Mouse (Mus musculus) intestine, embryonic 16.5 days (tissue): ENCODE measurements around the gene Iglon5. TPM values are rescaled to one million over a fixed set of nuclear protein-coding genes. Genes with fewer than 3 reads are reported as not detected.

ENCODE experiments used
- ATAC-seq: fragments of 200-750 bp; cut with Nextera tagmentation; 2 replicates; pipeline ENCODE4 v1.8.0; 2017; ENCODE audit warnings: moderate TSS enrichment, moderate library complexity
- H3K27ac ChIP-seq: fragments of 300-500 bp; sonication (generic); 2 replicates; pipeline ENCODE4 v1.5.1; 2014; ENCODE audit warnings: mild to moderate bottlenecking, low read length
- H3K27me3 ChIP-seq: fragments of 300-500 bp; sonication (generic); replicated peaks from 2 replicates; pipeline ENCODE4 v1.6.1; 2014; ENCODE audit warnings: low read length, control low read depth, mixed read lengths; ENCODE audit not compliant: control insufficient read depth, insufficient read depth
- H3K36me3 ChIP-seq: fragments of 300-500 bp; sonication (generic); 2 replicates; pipeline ENCODE4 v1.6.1; 2014; ENCODE audit warnings: low read length, control low read depth; ENCODE audit not compliant: control insufficient read depth, insufficient read depth
- H3K4me1 ChIP-seq: fragments of 300-500 bp; sonication (generic); 2 replicates; pipeline ENCODE4 v1.6.1; 2014; ENCODE audit warnings: low read length, control low read depth, mixed read lengths; ENCODE audit not compliant: control insufficient read depth, insufficient read depth
- H3K4me2 ChIP-seq: fragments of 300-500 bp; sonication (generic); 2 replicates; pipeline ENCODE4 v1.6.1; 2014; ENCODE audit warnings: low read depth, low read length, control low read depth
- H3K4me3 ChIP-seq: fragments of 300-500 bp; sonication (generic); 2 replicates; pipeline ENCODE4 v1.5.1; 2014; ENCODE audit warnings: mild to moderate bottlenecking, low read length
- H3K9ac ChIP-seq: fragments of 300-500 bp; sonication (generic); 2 replicates; pipeline ENCODE4 v1.6.1; 2014; ENCODE audit warnings: low read depth, low read length
- H3K9me3 ChIP-seq: fragments of 300-500 bp; sonication (generic); 2 replicates; pipeline ENCODE4 v1.6.1; 2016; ENCODE audit warnings: low read length, control low read depth; ENCODE audit not compliant: control insufficient read depth
- WGBS: fragments of 180-500 bp; shearing (Covaris S2); extraction: QIAGEN DNeasy Blood & Tissue Kit; methylation state at CpG from one replicate; pipeline ENCODE4 v1.1.7; 2014; 5-methylcytosine and 5-hydroxymethylcytosine counted together
- polyA plus RNA-seq: library from polyadenylated mRNA; unstranded; fragments of >200 nt; fragmentation: Nextera tagmentation; extraction: Ambion mirVana; gene quantifications from 2 replicates; pipeline ENCODE4 v1.2.1, GENCODE M21; 2015

The Iglon5 gene
- 0.33 and 0.38 TPM in 2 replicates for polyA plus RNA-seq

DNA sequence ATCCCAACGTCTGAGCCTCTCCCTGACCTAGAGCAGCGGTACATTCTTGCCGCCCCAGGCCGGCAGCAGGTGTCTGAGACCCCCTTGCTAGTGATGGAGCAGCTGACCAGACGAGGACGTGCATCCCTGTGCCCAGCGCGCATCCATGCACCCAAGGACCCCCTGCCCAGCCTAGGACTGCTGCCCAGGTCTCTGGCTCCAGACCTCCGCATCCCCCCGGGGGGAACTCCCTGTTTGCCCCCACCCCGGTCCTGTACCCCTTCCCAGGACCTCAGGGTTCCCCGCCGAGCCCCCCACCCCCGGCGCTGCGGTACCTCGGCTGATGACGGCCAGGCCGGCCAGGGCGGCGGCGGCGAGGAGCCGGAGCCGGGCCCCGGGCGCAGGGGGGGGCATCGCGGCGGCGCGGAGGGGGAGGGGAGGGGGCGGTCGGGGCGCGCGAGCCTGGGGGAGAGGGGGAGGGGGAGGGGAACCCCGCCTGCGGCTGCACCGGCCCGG, at the start of gene Iglon5:
Gene Iglon5 (minus strand): TSS at position 445 of the 495 bp plus-strand sequence.
- 0 out of 2 replicates have a peak, but pooled peaks cover 2% of the 10 kb centered on the region for H3K4me1 ChIP-seq
- peaks cover 4% of the 10 kb centered on the region for H3K27me3 ChIP-seq
- H3K36me3 ChIP-seq, result no peaks in the 10 kb centered on the region
- ATAC-seq, result peak; percentile 57; the same call in 1 of the 2 replicates
- H3K9me3 ChIP-seq, result no peaks in the 10 kb centered on the region
- under 1% methylated on average over 16 of the region's 41 CpGs for WGBS
- peak within 1 kb of the TSS; percentile 46 for H3K4me3 ChIP-seq
- H3K9ac ChIP-seq, result peak within 1 kb of the TSS; percentile 61
- no peak within 1 kb of the TSS for H3K27ac ChIP-seq
- H3K4me2 ChIP-seq, result peak within 1 kb of the TSS; percentile 65

DNA sequence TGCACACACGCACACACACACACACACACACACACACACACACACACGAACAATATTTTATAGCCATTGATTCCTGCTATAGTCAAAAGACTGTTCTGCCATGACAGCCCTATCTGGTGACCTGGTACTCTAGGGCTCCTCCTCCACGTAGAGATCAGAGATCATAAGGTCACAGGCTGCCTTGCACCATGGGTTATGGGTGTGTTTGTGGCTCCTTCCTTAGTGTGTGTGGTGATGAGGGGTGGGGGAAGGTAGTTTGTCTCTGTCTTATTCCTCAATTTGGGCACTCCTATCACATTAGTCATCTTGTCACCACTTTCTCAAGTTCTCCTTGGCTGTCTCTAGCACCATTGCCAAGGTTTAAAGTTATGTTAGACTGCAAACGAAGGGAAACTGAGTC, 48.6 kb upstream of the Iglon5 start:
- H3K4me2 ChIP-seq, result no peak overlapping the region
- H3K9me3 ChIP-seq, result no peaks in the 10 kb centered on the region
- no peak overlapping the region for H3K4me3 ChIP-seq
- H3K27me3 ChIP-seq, result no peaks in the 10 kb centered on the region
- H3K36me3 ChIP-seq, result no peaks in the 10 kb centered on the region
- no peaks in the 10 kb centered on the region for H3K4me1 ChIP-seq
- 76% methylated on average over 4 of the region's 4 CpGs for WGBS
- no peak overlapping the region for H3K27ac ChIP-seq
- ATAC-seq, result no peak
- H3K9ac ChIP-seq, result no peak overlapping the region

DNA sequence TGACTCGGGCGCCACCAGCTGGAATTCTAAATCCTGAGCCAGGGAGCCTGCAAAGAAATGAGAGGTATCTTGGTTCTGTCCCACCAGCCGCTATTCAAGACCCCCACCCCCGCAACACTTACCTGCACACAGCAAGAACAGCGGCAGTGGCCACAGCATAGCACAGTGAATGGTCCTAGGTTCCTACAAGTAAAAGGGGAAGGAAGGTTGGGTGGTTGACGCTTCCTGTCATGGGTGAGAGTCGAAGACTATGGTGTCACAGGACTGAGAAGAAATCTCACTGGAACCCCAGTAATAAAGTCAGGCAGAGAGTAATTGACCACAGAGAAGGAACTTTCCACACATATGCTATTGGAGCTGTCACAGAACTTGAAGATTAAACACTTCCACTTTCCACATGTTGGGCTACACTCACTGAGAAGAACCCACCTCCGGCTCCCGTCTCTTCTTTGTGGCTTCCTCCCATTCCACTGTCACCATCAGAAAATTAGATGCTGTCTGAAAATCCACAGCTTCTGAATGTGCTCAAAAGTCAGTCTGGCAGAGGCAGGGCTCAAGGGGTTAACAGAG, 43.1 kb upstream of the Iglon5 start:
- Histone ChIP-seq H3K27me3 (no peaks in the 10 kb centered on the region), H3K27ac (no peak overlapping the region), H3K4me3 (no peak overlapping the region), H3K9ac (no peak overlapping the region), H3K4me2 (no peak overlapping the region), H3K9me3 (no peaks in the 10 kb centered on the region), H3K36me3 (no peaks in the 10 kb centered on the region), H3K4me1 (no peaks in the 10 kb centered on the region)
- WGBS, result 82% methylated on average over 9 of the region's 9 CpGs
- ATAC-seq, result no peak

DNA sequence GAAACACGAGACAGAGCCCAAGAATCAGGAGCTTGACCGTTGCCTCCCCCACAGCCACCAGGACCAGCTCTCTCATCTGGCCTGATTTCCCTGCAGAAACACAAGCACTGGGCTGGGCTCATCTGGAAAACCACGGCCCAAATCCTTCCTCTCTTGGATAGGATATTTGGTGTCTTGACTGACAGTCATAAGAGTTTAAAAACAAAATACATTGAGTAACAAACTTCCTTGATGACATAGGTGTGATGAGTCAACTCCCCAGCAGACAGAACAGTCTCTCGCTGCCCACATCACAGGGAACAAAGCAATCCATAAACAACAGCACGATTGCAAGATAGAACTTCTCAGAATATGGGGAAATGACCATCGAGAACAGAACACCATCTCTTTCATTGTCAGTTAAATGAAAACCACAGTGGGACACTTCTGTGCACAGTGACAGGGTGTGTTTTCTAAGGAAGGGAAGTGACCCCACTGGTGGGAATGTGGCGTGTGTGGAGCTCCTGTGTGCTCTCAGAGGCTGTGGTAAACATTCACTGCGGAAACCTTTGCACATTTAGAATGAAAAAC, 40.4 kb upstream of the Iglon5 start:
- Histone ChIP-seq H3K4me2 (no peak overlapping the region), H3K4me3 (no peak overlapping the region), H3K27me3 (no peaks in the 10 kb centered on the region), H3K36me3 (no peaks in the 10 kb centered on the region), H3K27ac (no peak overlapping the region), H3K9me3 (no peaks in the 10 kb centered on the region), H3K4me1 (no peaks in the 10 kb centered on the region), H3K9ac (no peak overlapping the region)
- no peak for ATAC-seq
- 68% methylated on average over 8 of the region's 8 CpGs for WGBS

DNA sequence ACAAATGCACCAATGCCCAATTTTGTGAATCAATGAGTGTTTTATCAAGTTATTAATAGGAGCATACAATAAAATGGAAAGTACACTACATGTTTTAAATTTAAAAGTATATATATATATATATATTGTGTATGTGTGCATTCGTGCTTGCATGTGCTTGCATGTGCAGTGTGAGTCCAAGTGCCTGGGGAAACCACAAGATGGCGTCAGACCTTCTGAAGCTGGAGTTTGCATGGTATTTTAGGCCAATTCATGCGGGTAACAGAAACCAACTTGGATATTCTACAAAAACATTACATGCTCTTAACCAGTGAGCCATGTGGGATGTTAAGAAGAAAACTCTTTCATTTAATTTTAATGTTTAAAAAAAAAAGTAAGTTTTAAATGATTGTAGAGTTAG, 35.4 kb upstream of the Iglon5 start:
- Histone ChIP-seq H3K9ac (no peak overlapping the region), H3K27me3 (no peaks in the 10 kb centered on the region), H3K4me1 (no peaks in the 10 kb centered on the region), H3K4me2 (no peak overlapping the region), H3K27ac (no peak overlapping the region), H3K36me3 (no peaks in the 10 kb centered on the region), H3K4me3 (no peak overlapping the region), H3K9me3 (no peaks in the 10 kb centered on the region)
- ATAC-seq, result no peak
- WGBS, result 57% methylated on average over 3 of the region's 3 CpGs

DNA sequence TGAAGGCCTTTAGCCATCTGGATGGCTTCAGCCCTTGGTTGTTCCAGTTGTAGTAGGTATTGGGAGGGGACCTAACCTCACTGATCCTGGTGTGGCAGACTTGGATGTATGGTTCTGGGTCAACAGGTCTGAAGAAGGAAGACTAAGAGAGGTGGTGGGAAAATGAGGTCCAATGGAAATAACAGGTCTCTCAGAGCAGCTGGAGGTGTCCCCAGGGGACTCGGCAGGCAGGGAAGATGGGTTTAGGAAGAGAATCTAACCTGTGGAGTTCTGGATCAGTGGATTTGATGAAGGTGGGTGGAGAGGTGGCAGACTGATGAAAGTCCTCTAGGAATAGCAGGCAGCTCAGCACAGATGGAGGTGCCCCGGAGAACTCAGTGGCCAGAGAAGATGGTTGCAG, 32.9 kb upstream of the Iglon5 start:
- Histone ChIP-seq H3K4me3 (no peak overlapping the region), H3K27me3 (no peaks in the 10 kb centered on the region), H3K4me1 (no peaks in the 10 kb centered on the region), H3K9ac (no peak overlapping the region), H3K4me2 (no peak overlapping the region), H3K36me3 (no peaks in the 10 kb centered on the region), H3K27ac (no peak overlapping the region), H3K9me3 (no peaks in the 10 kb centered on the region)
- no peak for ATAC-seq
- 86% methylated on average over 2 of the region's 2 CpGs for WGBS

DNA sequence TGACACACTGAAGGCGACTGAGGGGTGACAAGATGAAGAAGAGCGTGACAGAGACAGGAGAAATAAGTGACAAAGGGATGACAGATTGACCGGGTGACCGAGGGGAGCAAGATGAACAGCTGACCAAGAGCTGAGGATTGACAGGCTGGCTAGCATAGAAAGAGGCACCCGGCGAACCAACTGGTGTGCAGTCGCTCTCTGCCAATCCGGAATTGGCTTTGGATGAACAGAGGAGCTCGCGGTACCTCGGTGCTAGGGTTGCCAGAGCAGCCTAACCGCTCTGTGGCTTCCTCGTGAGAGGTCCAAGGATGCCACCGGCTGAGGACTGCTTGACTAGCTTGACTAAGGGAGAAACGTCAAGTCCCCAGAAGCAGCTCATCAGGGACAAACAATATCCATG, 28.5 kb upstream of the Iglon5 start:
- ATAC-seq, result no peak
- no peaks in the 10 kb centered on the region for H3K9me3 ChIP-seq
- H3K36me3 ChIP-seq, result no peaks in the 10 kb centered on the region
- H3K27me3 ChIP-seq, result no peaks in the 10 kb centered on the region
- WGBS, result 87% methylated on average over 15 of the region's 15 CpGs
- H3K4me3 ChIP-seq, result no peak overlapping the region
- no peak overlapping the region for H3K27ac ChIP-seq
- no peak overlapping the region for H3K4me2 ChIP-seq
- H3K9ac ChIP-seq, result no peak overlapping the region
- H3K4me1 ChIP-seq, result no peaks in the 10 kb centered on the region

DNA sequence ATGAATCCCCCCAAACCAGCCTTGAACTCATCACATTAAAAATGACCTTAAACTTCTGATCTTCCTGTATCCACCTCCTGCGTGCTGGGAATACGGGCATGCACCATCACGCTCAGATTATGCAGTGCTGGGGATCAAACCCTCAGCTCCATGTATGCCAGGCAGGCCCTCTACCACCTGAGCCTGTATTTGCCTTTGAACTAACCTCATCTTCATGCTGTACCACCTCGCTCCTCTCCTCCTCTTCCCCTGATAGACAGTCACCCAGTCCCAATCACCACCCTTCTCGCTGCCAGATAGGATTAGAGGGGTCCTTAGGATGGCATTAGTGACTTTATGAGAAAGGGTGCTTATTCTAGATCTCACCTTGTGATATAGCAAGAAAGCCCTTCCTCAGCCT, 25.2 kb upstream of the Iglon5 start:
- H3K36me3 ChIP-seq, result no peaks in the 10 kb centered on the region
- H3K4me2 ChIP-seq, result no peak overlapping the region
- no peak overlapping the region for H3K9ac ChIP-seq
- no peaks in the 10 kb centered on the region for H3K4me1 ChIP-seq
- no peak for ATAC-seq
- 83% methylated on average over 5 of the region's 5 CpGs for WGBS
- no peaks in the 10 kb centered on the region for H3K27me3 ChIP-seq
- H3K9me3 ChIP-seq, result no peaks in the 10 kb centered on the region
- H3K27ac ChIP-seq, result no peak overlapping the region
- H3K4me3 ChIP-seq, result no peak overlapping the region

DNA sequence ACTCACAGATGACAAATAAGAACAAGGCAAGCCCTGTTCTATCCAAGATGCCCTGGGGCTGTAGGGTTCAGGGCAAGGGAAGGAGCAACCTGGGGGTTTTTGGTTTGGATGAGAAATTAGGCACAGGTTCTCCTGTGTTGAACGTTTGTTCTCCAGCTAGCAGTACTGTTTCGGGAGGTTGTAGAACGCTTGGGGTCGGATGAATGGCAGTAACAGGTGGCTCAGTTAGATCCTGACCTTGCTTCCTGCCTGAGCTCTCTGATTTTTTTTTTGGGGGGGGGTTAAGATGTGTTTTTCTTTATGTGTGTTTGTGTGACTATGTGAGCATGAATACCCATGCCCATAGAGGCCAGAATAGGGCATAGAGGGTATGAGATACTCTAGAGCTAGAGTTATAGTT, 22.6 kb upstream of the Iglon5 start:
- H3K27ac ChIP-seq, result no peak overlapping the region
- H3K4me3 ChIP-seq, result no peak overlapping the region
- no peaks in the 10 kb centered on the region for H3K9me3 ChIP-seq
- no peaks in the 10 kb centered on the region for H3K4me1 ChIP-seq
- 80% methylated on average over 4 of the region's 4 CpGs for WGBS
- no peaks in the 10 kb centered on the region for H3K27me3 ChIP-seq
- ATAC-seq, result no peak
- no peak overlapping the region for H3K4me2 ChIP-seq
- no peak overlapping the region for H3K9ac ChIP-seq
- no peaks in the 10 kb centered on the region for H3K36me3 ChIP-seq
